Mouse (Mus musculus) yolk sac, embryonic 10.5 days (tissue): ENCODE data around the gene Specc1l.
"Not testable (repeated sequence)": the region's sequence is repeated elsewhere in the genome, so short reads cannot be mapped to it uniquely, and the experiment has no call there.

Source experiments
- DNase-seq: peaks from one replicate; pipeline ENCODE4 v3.0.0-alpha.2; 2017; ENCODE audit warnings: low spot score

Specc1l gene

GRCm38 (mm10) chr10:75282648-75283047, 70.8 kb downstream of the Specc1l start:
- no peak for DNase-seq

GRCm38 (mm10) chr10:75283821-75284220, 71.9 kb downstream of the Specc1l start:
- no peak for DNase-seq

- DNase-seq, result peak; percentile 39
These were observed 76.7 kb downstream of the Specc1l start for GRCm38 (mm10) chr10:75288579-75288978.

- DNase-seq, result no peak
These were observed 77.5 kb downstream of the Specc1l start for GRCm38 (mm10) chr10:75289392-75289791.

GRCm38 (mm10) chr10:75290650-75291049, 78.8 kb downstream of the Specc1l start:
- no peak for DNase-seq

- DNase-seq, result no peak
These were observed 79.5 kb downstream of the Specc1l start for GRCm38 (mm10) chr10:75291338-75291737.

- not testable (repeated sequence) for DNase-seq
These were observed 80.3 kb downstream of the Specc1l start for GRCm38 (mm10) chr10:75292206-75292605.

- no peak for DNase-seq
These were observed 81.4 kb downstream of the Specc1l start for GRCm38 (mm10) chr10:75293288-75293687.

GRCm38 (mm10) chr10:75294362-75294761, 82.5 kb downstream of the Specc1l start:
- DNase-seq, result no peak

- DNase-seq, result no peak
These were observed 83.1 kb downstream of the Specc1l start for GRCm38 (mm10) chr10:75294926-75295325.

GRCm38 (mm10) chr10:75298608-75299007, 86.7 kb downstream of the Specc1l start:
- DNase-seq, result no peak

GRCm38 (mm10) chr10:75299785-75300418, 88.0 kb downstream of the Specc1l start:
- no peak for DNase-seq

GRCm38 (mm10) chr10:75301195-75301806, 89.4 kb downstream of the Specc1l start:
- no peak for DNase-seq

- DNase-seq, result no peak
These were observed 90.1 kb downstream of the Specc1l start for GRCm38 (mm10) chr10:75301937-75302336.

GRCm38 (mm10) chr10:75302536-75302935, 90.7 kb downstream of the Specc1l start:
- no peak for DNase-seq

- no peak for DNase-seq
These were observed 91.6 kb downstream of the Specc1l start for GRCm38 (mm10) chr10:75303324-75304048.

GRCm38 (mm10) chr10:75304049-75304405, 92.2 kb downstream of the Specc1l start:
- DNase-seq, result no peak

GRCm38 (mm10) chr10:75304413-75304812, 92.5 kb downstream of the Specc1l start:
- no peak for DNase-seq

GRCm38 (mm10) chr10:75307130-75307529, 95.3 kb downstream of the Specc1l start:
- no peak for DNase-seq

GRCm38 (mm10) chr10:75312361-75312760, 100.5 kb downstream of the Specc1l start:
- no peak for DNase-seq

GRCm38 (mm10) chr10:75314190-75314980, 102.5 kb downstream of the Specc1l start:
- peak; percentile 31 for DNase-seq

- DNase-seq, result no peak
These were observed 103.9 kb downstream of the Specc1l start for GRCm38 (mm10) chr10:75315756-75316155.
